In genomic region chr10:43995858-43996650, GRCm38 (mm10) we compare ENCODE assay signal across 13 mouse cellular contexts.
DNase-seq lines count a peak whose midpoint lies in the region; ATAC-seq and TF ChIP-seq lines count a peak whose summit lies in the region.
"Had no signal": no experiment of that assay in that cellular context is flagged by ENCODE, and none has a peak within 500 bp of the region (broad histone marks: within the 10 kb centered on the region; RNA-seq: fewer than 3 reads in every experiment).

No protein-coding gene starts in this region.

- no peak for TF ChIP-seq EP300 in MEL (IDR thresholded peaks at IDR 0.05; ENCODE audit: low read depth in 1 of 2, low read length in 2 of 2)
- TF ChIP-seq EP300 in liver, postnatal 0 days (IDR thresholded peaks at IDR 0.05; ENCODE audit: low read depth): no peak

- 55% methylated on average over 10 of the region's 10 CpGs for WGBS in liver, postnatal 0 days (ENCODE audit: insufficient replicate concordance)
- 85% methylated on average over 10 of the region's 10 CpGs for WGBS in hindbrain, embryonic 10.5 days

- H3K9ac ChIP-seq in MEL (ENCODE audit: control insufficient read depth, low read depth, low read length, poor library complexity, severe bottlenecking): no peak overlapping the region
- no peak overlapping the region for H3K9ac ChIP-seq in liver, postnatal 0 days (replicated peaks)
- H3K9ac ChIP-seq: midbrain, embryonic 13.5 days had no signal

- no peaks in the 10 kb centered on the region for H3K79me2 ChIP-seq in MEL (ENCODE audit: control insufficient read depth, insufficient read depth, low read length, poor library complexity)

- peaks cover 0 to 5% of the 10 kb centered on the region in 2 experiments; a peak in 1 of 4 replicates for H3K4me1 ChIP-seq in MEL (ENCODE audit: control insufficient read depth in 1 of 2, insufficient read depth in 2 of 2, low read length in 2 of 2)
- H3K4me1 ChIP-seq in liver, postnatal 0 days (ENCODE audit: insufficient read depth): peaks cover 3% of the 10 kb centered on the region; the same call in 1 of the 2 replicates
- H3K4me1 ChIP-seq in hindbrain, embryonic 10.5 days (replicated peaks): peaks cover 5% of the 10 kb centered on the region; the same call in 1 of the 2 replicates

- peaks cover 0 to 2% of the 10 kb centered on the region in 2 experiments; a peak in 2 of 4 replicates for H3K27me3 ChIP-seq in MEL (ENCODE audit: control insufficient read depth in 1 of 2, insufficient read depth in 2 of 2, low read length in 2 of 2)
- H3K27me3 ChIP-seq in liver, postnatal 0 days (ENCODE audit: insufficient read depth, low read length): peaks cover 2% of the 10 kb centered on the region; the same call in 1 of the 2 replicates
- peaks cover 17% of the 10 kb centered on the region for H3K27me3 ChIP-seq in hindbrain, embryonic 10.5 days (ENCODE audit: insufficient read depth, poor library complexity, severe bottlenecking)

- no peak for TF ChIP-seq POLR2A in MEL (IDR thresholded peaks at IDR 0.05; ENCODE audit: control insufficient read depth in 1 of 2, insufficient read depth in 1 of 2, low read depth in 1 of 2, low read length in 2 of 2, poor library complexity in 1 of 2)

- H3K27ac ChIP-seq in MEL (ENCODE audit: control insufficient read depth, low read depth, low read length): no peak overlapping the region
- H3K27ac ChIP-seq in liver, postnatal 0 days (ENCODE audit: low read depth): 0 out of 2 replicates have a peak overlapping the region, but pooled peaks have one; percentile 6
- H3K27ac ChIP-seq in hindbrain, embryonic 10.5 days: no peak overlapping the region
- H3K27ac ChIP-seq: layer of hippocampus, adult 2 months; midbrain, embryonic 13.5 days had no signal

- TF ChIP-seq RAD21 in MEL (IDR thresholded peaks at IDR 0.05; ENCODE audit: low read depth, low read length): no peak

- no peaks in the 10 kb centered on the region for H3K9me3 ChIP-seq in MEL (replicated peaks; ENCODE audit: insufficient read depth, low read length)
- no peaks in the 10 kb centered on the region for H3K9me3 ChIP-seq in liver, postnatal 0 days (ENCODE audit: low read length)
- H3K9me3 ChIP-seq in hindbrain, embryonic 10.5 days: no peaks in the 10 kb centered on the region
- H3K9me3 ChIP-seq: midbrain, embryonic 13.5 days had no signal

- ATAC-seq in liver, postnatal 0 days: no peak
- peak; percentile 79 for ATAC-seq in neutrophil, adult 5-6 weeks (ENCODE audit: extremely low read depth, insufficient number of reproducible peaks, low FRiP score, poor library complexity, severe bottlenecking)
- ATAC-seq in erythroblast, adult 5-6 weeks (replicated peaks; ENCODE audit: low FRiP score, poor library complexity, severe bottlenecking): no peak
- ATAC-seq: midbrain, embryonic 13.5 days had no signal

- peak; percentile 76 to 82 for DNase-seq in B cell, adult 2 months
- DNase-seq in MEL (ENCODE audit: low read depth, low spot score): peak; percentile 43
- peak; percentile 41 for DNase-seq in liver, postnatal 0 days
- DNase-seq in layer of hippocampus, adult 9-10 months (ENCODE audit: low spot score): no peak
- no peak for DNase-seq in hindbrain, embryonic 10.5 days (ENCODE audit: low spot score)
- no peak for DNase-seq in urinary bladder, postnatal 14 days (ENCODE audit: low spot score)
- DNase-seq: adrenal gland, postnatal 25 days; cerebellum, adult 2 months; kidney, adult 11 months had no signal

- no peak overlapping the region; a peak in 1 of 4 replicates for H3K4me3 ChIP-seq in MEL (ENCODE audit: control insufficient read depth in 1 of 2, insufficient read depth in 1 of 2, low read depth in 2 of 2, low read length in 2 of 2)
- H3K4me3 ChIP-seq in liver, postnatal 0 days (ENCODE audit: low read depth, low read length): no peak overlapping the region
- H3K4me3 ChIP-seq in hindbrain, embryonic 10.5 days: no peak overlapping the region
- H3K4me3 ChIP-seq: layer of hippocampus, adult 2 months; midbrain, embryonic 13.5 days had no signal

- no peaks in the 10 kb centered on the region for H3K36me3 ChIP-seq in MEL (ENCODE audit: control insufficient read depth in 1 of 2, insufficient read depth in 2 of 2, low read length in 2 of 2)
- H3K36me3 ChIP-seq in liver, postnatal 0 days (replicated peaks; ENCODE audit: insufficient read depth, low read length): no peaks in the 10 kb centered on the region
- H3K36me3 ChIP-seq in hindbrain, embryonic 10.5 days: no peaks in the 10 kb centered on the region
- H3K36me3 ChIP-seq: midbrain, embryonic 13.5 days had no signal

- no peak for TF ChIP-seq CTCF in MEL (IDR thresholded peaks at IDR 0.05 in 2 of 3, conservative IDR thresholded peaks at IDR 0.05 in 1 of 3; ENCODE audit: control insufficient read depth in 1 of 3, insufficient read depth in 1 of 3, low read depth in 2 of 3, low read length in 3 of 3, poor library complexity in 1 of 3, severe bottlenecking in 1 of 3)
- no peak for TF ChIP-seq CTCF in liver, postnatal 0 days (IDR thresholded peaks at IDR 0.05; ENCODE audit: low read depth)

- 0 out of 2 replicates have a peak overlapping the region, but pooled peaks have one; percentile 29 for H3K4me2 ChIP-seq in liver, postnatal 0 days (ENCODE audit: low read depth, low read length)
- H3K4me2 ChIP-seq: midbrain, embryonic 13.5 days had no signal

TF ChIP-seq in MEL, 35 proteins besides CTCF, POLR2A, EP300 and RAD21:
- no peak for TF ChIP-seq NRF1 (IDR thresholded peaks at IDR 0.05; ENCODE audit: insufficient read depth, low read depth, low read length, poor library complexity, severe bottlenecking)

Comparison
In these comparisons a context has a peak if more than half of its experiments do, and no peak if none do; other contexts are left out.
1. DNase-seq: peak in B cell, adult 2 months (2 of 2), MEL (single experiment) and liver, postnatal 0 days (single experiment); none in layer of hippocampus, adult 9-10 months (single experiment), hindbrain, embryonic 10.5 days (single experiment) and urinary bladder, postnatal 14 days (single experiment).